Mouse (Mus musculus) heart, postnatal 0 days (tissue): ENCODE results near the gene Efemp1. TPM values are rescaled to one million over a fixed set of nuclear protein-coding genes. Genes with fewer than 3 reads are reported as not detected.

Experiments
- ATAC-seq: fragments of 200-750 bp; cut with Nextera tagmentation; 2 replicates; pipeline ENCODE4 v1.8.0; 2017; ENCODE audit warnings: low read depth, moderate number of reproducible peaks, moderate library complexity; ENCODE audit not compliant: insufficient read depth
- DNase-seq: peaks from one replicate; pipeline ENCODE4 v3.0.0-alpha.2; 2016; ENCODE audit warnings: low spot score
- H3K27ac ChIP-seq: fragments of 300-500 bp; sonication (generic); 2 replicates; pipeline ENCODE4 v1.5.1; 2014; ENCODE audit warnings: low read depth, mild to moderate bottlenecking
- H3K27me3 ChIP-seq: fragments of 300-500 bp; sonication (generic); 2 replicates; pipeline ENCODE4 v1.6.1; 2014; ENCODE audit warnings: low read length, mixed read lengths; ENCODE audit not compliant: control insufficient read depth, insufficient read depth
- H3K36me3 ChIP-seq: fragments of 300-500 bp; sonication (generic); replicated peaks from 2 replicates; pipeline ENCODE4 v1.6.1; 2014; ENCODE audit warnings: low read length, mixed read lengths; ENCODE audit not compliant: control insufficient read depth, insufficient read depth
- H3K4me1 ChIP-seq: fragments of 300-500 bp; sonication (generic); 2 replicates; pipeline ENCODE4 v1.6.1; 2014; ENCODE audit warnings: antibody characterized with exemption; ENCODE audit not compliant: control insufficient read depth, insufficient read depth
- H3K4me2 ChIP-seq: fragments of 300-500 bp; sonication (generic); 2 replicates; pipeline ENCODE4 v1.6.1; 2014; ENCODE audit warnings: low read depth, mild to moderate bottlenecking, low read length, moderate library complexity
- H3K4me3 ChIP-seq: fragments of 300-500 bp; sonication (generic); 2 replicates; pipeline ENCODE4 v1.5.1; 2014; ENCODE audit warnings: low read depth, low read length
- H3K9ac ChIP-seq: fragments of 300-500 bp; sonication (generic); replicated peaks from 2 replicates; pipeline ENCODE4 v1.6.1; 2014; ENCODE audit warnings: low read depth, low read length, mixed read lengths
- H3K9me3 ChIP-seq: fragments of 300-500 bp; sonication (generic); replicated peaks from 2 replicates; pipeline ENCODE4 v1.6.1; 2016; ENCODE audit warnings: low read length; ENCODE audit not compliant: control insufficient read depth
- CTCF ChIP-seq: IDR thresholded peaks from 2 replicates; pipeline ENCODE4 v1.5.1; 2016; ENCODE audit warnings: antibody characterized with exemption, control low read depth, low read depth
- EP300 ChIP-seq: IDR thresholded peaks from 2 replicates; pipeline ENCODE4 v1.6.1; 2016; ENCODE audit warnings: antibody characterized with exemption, low read depth
- WGBS: fragments of 180-500 bp; shearing (Covaris S2); extraction: QIAGEN DNeasy Blood & Tissue Kit; methylation state at CpG from one replicate; pipeline ENCODE4 v1.1.7; 2014; 5-methylcytosine and 5-hydroxymethylcytosine counted together
- polyA plus RNA-seq: library from polyadenylated mRNA; unstranded; fragments of >200 nt; fragmentation: Nextera tagmentation; extraction: Ambion mirVana; gene quantifications from 2 replicates; pipeline ENCODE4 v1.2.1, GENCODE M21; 2015
- total RNA-seq: library from RNA; depleted of rRNA; stranded (reverse); fragments of >200 nt; gene quantifications from 2 replicates; pipeline ENCODE4 v1.2.3, GENCODE M21; 2014; ENCODE audit warnings: low replicate concordance

Efemp1 gene
- total and polyA plus RNA-seq, 2 experiments from 2014 or later: 13.5 to 33.9 TPM

GRCm38 (mm10) chr11:28833809-28834208, 19.2 kb upstream of the Efemp1 start:
- no peak overlapping the region for H3K4me3 ChIP-seq
- H3K27me3 ChIP-seq: no peaks in the 10 kb centered on the region
- DNase-seq (peak; percentile 28), ATAC-seq (0 out of 2 replicates have a peak, but pooled peaks have one; percentile 14)
- H3K36me3 ChIP-seq: no peaks in the 10 kb centered on the region
- H3K4me2 ChIP-seq: no peak overlapping the region
- whole genome bisulfite sequencing: 17% methylated on average over 3 of the region's 3 CpGs
- H3K9ac ChIP-seq: no peak overlapping the region
- H3K4me1 ChIP-seq: no peaks in the 10 kb centered on the region
- TF ChIP-seq CTCF (no peak), EP300 (no peak)
- no peak overlapping the region for H3K27ac ChIP-seq
- H3K9me3 ChIP-seq: no peaks in the 10 kb centered on the region

DNA sequence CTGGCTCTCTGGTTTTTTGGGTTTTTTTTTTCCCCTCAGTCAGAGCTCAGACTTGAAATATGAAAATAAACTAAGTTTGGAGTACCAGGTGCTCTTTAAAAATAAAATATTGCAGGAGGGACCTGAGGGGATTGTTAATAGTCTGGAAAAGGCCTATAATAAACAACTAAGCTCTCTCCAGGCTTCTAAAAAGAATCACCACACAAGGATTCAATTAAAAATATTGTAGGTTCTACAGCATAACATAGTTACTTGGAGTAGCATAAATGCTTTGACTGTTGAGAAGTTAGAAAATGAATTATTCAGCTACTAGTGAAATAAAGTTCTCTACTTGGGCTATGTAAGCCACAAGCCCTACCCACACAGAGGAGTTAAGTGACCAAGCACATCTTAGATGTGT, 17.9 kb upstream of the Efemp1 start:
- DNase-seq: no peak
- H3K4me3 ChIP-seq: no peak overlapping the region
- H3K4me1 ChIP-seq: no peaks in the 10 kb centered on the region

GRCm38 (mm10) chr11:28849841-28850240, 3.2 kb upstream of the Efemp1 start:
- no peak overlapping the region for H3K4me3 ChIP-seq
- ATAC-seq (no peak), DNase-seq (no peak)
- no peak overlapping the region for H3K27ac ChIP-seq
- no peaks in the 10 kb centered on the region for H3K36me3 ChIP-seq
- peaks cover 13% of the 10 kb centered on the region; the same call in 1 of the 2 replicates for H3K4me1 ChIP-seq
- no peaks in the 10 kb centered on the region for H3K9me3 ChIP-seq
- TF ChIP-seq EP300 (no peak), CTCF (no peak)
- no peak overlapping the region for H3K9ac ChIP-seq
- H3K27me3 ChIP-seq: peaks cover 23% of the 10 kb centered on the region; the same call in 1 of the 2 replicates
- H3K4me2 ChIP-seq: no peak overlapping the region

More for the DNA sequence above, 17.9 kb upstream of the Efemp1 start:
- H3K36me3 ChIP-seq: no peaks in the 10 kb centered on the region
- H3K9ac ChIP-seq: no peak overlapping the region
- TF ChIP-seq CTCF: no peak
- no peak for TF ChIP-seq EP300
- no peak overlapping the region for H3K4me2 ChIP-seq
- no peak overlapping the region for H3K27ac ChIP-seq
- no peaks in the 10 kb centered on the region for H3K27me3 ChIP-seq
- ATAC-seq: no peak
- no peaks in the 10 kb centered on the region for H3K9me3 ChIP-seq

DNA sequence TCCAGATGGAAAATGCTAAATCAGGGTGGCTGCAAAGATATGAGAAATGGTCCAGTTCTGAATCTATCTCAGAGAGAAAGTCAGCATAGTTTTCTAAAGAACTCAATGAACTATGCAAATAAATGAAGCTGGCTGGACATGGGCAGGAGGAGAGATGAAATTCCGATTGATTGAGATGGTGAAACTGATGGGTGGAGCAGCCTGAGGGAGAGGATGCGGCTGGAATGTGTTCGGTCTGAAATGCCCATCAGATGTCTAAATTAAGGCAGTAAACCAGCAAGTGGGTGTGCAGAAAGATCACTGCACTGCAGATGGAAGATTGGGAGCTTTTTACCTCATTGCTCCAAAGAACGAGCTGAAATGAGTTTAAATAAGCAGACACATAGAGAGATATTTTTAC, 1.4 kb upstream of the Efemp1 start:
- Histone ChIP-seq H3K36me3 (no peaks in the 10 kb centered on the region), H3K4me2 (no peak overlapping the region), H3K9ac (no peak overlapping the region), H3K9me3 (no peaks in the 10 kb centered on the region), H3K4me3 (no peak overlapping the region), H3K27ac (no peak overlapping the region), H3K4me1 (peaks cover 13% of the 10 kb centered on the region; the same call in 1 of the 2 replicates), H3K27me3 (peaks cover 23% of the 10 kb centered on the region; the same call in 1 of the 2 replicates)
- DNase-seq (no peak), ATAC-seq (no peak)
- TF ChIP-seq CTCF (no peak), EP300 (no peak)
- 57% methylated on average over 4 of the region's 4 CpGs for WGBS

GRCm38 (mm10) chr11:28852361-28852919, 564 bp upstream of the Efemp1 start:
- WGBS: 18% methylated on average over 6 of the region's 6 CpGs
- Histone ChIP-seq H3K27ac (no peak overlapping the region), H3K36me3 (no peaks in the 10 kb centered on the region), H3K4me2 (peak overlapping the region; percentile 75; the same call in 1 of the 2 replicates), H3K9ac (no peak overlapping the region), H3K9me3 (no peaks in the 10 kb centered on the region), H3K4me3 (peak overlapping the region; percentile 50; the same call in 1 of the 2 replicates), H3K4me1 (peaks cover 13% of the 10 kb centered on the region; the same call in 1 of the 2 replicates), H3K27me3 (peaks cover 23% of the 10 kb centered on the region; the same call in 1 of the 2 replicates)
- ATAC-seq: no peak
- DNase-seq: no peak
- TF ChIP-seq EP300: no peak

GRCm38 (mm10) chr11:28859125-28859524, 6.1 kb downstream of the Efemp1 start:
- peaks cover 7% of the 10 kb centered on the region; the same call in 1 of the 2 replicates for H3K27me3 ChIP-seq
- H3K4me2 ChIP-seq: no peak overlapping the region
- H3K4me3 ChIP-seq: no peak overlapping the region
- H3K9ac ChIP-seq: no peak overlapping the region
- DNase-seq (no peak), ATAC-seq (no peak)
- H3K27ac ChIP-seq: no peak overlapping the region
- H3K36me3 ChIP-seq: no peaks in the 10 kb centered on the region
- 0 out of 2 replicates have a peak, but pooled peaks cover 3% of the 10 kb centered on the region for H3K9me3 ChIP-seq
- TF ChIP-seq EP300: no peak
- no peak for TF ChIP-seq CTCF
- no peaks in the 10 kb centered on the region for H3K4me1 ChIP-seq
